Mouse (Mus musculus): ENCODE results near the gene Stk36.

The Stk36 gene

DNA sequence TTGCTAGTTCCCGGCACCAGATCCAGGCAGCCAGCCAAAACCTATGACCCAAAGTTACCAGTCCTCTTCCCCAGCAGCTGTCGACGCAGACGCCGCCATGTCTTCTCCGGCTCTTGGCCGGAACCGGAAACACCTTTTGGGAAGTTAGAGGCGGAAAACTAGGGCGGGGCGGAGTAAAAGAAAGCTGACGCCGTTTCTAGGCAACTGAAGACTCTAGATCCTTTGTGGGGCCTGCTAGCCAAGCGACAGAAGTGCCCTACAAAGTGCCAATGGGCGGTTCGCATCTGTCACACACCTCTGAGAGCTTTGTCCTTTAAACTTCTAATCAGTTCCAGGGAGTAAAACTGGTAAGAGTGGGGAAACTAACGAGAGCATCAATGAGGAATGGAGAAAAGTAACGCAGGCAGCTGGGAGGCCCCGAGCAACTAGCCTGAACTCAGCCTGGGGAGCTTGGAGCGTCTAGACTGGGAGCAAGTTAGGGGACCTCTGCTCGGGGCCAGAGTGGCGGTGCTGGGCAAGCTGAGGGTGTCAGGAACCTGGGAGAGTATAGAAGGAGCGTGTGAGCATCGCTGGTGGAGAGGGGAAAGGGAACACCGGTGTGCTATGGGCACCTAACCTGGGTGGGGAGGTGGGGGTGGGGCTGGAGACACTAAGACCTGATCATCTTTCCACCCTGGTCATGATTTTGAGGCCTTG, at the start of gene Stk36, which contains the start of gene Rnf25:
TSS of gene Stk36 (plus strand) at position 179 of the 696 bp plus-strand sequence.
TSS of gene Rnf25 (minus strand) at position 131 of the 696 bp plus-strand sequence.
- peak; percentile 96 for DNase-seq (ENCODE audit: low spot score)

DNA sequence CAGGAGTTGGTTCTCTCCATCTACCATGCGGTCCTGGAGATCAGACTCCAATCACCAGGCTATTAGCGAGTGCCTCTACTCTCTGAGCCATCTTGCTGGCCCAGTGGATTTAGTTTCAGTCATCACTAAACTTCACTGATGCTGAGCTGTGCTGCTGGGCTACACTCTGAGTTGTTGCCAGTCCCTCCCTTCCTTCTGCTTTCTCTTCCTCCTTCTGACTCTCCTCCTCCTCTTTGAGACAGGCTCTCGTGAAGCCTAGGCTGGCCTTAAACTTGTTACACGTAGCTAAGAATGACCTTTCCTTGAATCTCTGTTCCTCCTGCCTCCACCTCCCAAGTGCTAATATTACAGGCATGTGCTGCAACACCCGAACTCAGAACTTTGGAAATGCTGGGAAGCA, 42.2 kb upstream of the Stk36 start:
- DNase-seq (ENCODE audit: low spot score), result no peak

GRCm38 (mm10) chr1:74565834-74566233, 35.4 kb upstream of the Stk36 start:
- no peak for DNase-seq (ENCODE audit: low spot score)

GRCm38 (mm10) chr1:74569739-74570719, 31.2 kb upstream of the Stk36 start:
- DNase-seq (ENCODE audit: low spot score), result no peak

GRCm38 (mm10) chr1:74582621-74583020, 18.6 kb upstream of the Stk36 start:
- no peak for DNase-seq (ENCODE audit: low spot score)

DNA sequence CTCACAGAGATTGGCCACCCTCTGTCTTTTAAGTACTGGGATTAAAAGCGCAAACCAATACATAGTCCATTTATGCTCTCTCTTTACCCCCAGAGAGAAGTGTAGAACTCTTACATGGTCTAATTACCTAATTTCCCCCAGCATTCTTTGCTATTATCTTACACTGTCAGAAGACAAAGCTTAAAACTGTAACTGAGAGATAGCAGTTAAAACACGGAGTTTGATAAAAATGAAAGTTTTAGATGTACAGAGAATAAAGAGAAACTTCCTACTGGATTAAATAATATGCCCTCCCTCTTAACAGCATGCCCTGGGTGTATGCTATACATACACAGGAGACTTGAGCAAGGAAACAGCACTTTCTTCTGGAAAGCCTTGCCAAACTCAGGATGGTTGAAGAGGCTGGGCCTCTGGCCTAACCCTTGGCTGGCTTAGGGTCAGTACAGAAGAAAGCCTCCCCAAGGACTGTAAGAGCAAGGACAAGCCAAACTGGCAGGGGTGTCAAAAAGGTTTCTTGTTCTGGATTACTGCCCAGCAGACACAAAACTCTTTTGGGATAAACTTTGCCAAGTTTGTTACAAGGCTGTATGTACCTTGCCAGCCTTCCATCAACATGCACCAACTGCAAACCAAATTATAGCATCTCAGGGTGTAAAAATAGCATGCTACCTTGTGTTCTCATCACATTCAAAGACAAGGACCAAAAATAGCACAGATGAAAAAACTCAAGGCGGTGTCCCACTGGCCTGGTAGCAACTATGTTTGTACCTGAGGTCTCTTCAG, 16.4 kb upstream of the Stk36 start:
- no peak for DNase-seq (ENCODE audit: low spot score)

DNA sequence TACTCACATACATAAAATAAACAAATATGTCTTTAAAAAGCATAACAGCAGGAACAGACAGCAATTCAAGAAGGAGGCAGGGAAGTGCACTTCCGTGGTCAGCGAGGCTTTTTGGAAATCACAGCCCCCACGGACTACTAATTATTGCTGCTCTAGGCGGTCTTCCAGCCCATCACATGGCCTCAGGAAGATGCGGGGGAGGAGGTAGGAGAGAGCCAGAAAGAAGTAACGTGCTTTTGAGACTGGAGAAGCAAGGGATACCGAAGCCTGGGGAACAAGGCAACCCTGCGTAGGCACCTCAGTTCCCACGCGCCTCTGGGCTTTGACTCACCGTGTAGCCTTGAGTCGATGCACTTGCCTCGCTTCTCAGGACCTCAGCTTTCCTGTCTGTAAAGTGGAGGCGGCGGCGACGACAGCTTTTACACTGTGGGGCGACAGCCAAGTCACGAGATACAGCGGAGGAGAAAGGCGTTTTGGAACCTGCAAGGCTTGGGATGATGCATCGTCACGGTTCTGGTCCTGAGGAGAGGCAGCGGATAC, 13.9 kb upstream of the Stk36 start:
- DNase-seq (ENCODE audit: low spot score), result no peak

GRCm38 (mm10) chr1:74587773-74588445, 13.3 kb upstream of the Stk36 start, which contains the start of the genes Zfp142 and Bcs1l:
Zfp142 (minus strand) TSS chr1:74588246.
Bcs1l (plus strand) TSS chr1:74588289.
- peak; percentile 99 for DNase-seq (ENCODE audit: low spot score)

DNA sequence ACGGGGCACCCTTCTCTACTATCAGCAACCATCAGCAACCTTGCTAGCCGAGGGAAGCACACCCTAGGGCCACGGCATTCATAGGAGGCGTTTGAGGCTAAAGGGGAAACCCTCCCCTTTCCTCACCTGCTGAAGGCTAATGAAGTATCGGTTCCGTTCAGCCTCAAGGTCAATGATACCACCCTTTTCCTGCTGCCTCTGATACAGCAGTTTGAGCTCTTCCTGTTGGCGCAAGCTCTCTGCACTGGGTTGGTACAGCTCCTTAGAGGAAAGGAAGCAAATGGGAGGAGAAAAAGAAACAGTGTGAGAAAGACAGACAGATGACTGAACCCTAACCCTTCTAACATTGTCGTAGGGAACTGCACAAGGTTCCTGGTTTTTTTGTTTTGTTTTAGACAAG, 6.8 kb upstream of the Stk36 start:
- DNase-seq (ENCODE audit: low spot score), result no peak

DNA sequence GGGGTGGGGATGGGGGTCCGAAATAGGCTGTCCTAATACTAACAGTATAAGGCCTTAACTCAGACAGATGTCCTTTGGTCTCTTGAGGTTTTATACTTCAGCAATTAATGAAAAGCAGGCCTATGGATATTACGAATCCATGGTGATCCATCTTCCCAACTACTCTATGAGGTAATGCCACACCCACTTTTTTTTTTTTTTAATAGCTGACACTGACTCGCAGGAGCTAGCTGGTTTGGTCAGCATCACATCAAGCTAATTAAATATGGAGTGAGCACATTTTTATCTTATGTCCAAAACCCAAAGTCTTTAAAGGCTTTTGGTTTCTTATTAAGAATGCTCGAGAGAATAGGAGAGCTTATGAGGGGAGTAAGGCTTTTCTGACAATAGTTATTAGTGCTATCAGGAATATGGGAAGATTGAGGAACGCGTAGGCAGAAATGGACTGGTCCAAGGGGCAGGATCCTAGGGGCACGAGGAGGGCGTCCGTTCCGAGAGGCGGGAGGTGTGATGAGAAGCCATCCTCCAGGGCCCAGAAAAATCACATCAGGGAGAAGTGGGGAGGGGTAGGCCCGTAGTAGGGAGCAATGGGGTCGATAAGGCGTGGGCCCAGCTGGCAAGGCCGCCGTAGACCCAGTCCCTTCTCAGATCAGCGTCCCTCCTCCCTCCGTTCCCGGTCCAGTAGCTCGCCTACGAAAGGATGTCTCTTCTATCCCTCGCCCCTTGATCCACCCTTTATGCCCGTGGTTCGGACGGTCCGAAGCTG, 561 bp upstream of the Stk36 start:
- DNase-seq (ENCODE audit: low spot score), result peak; percentile 11

GRCm38 (mm10) chr1:74624183-74624582, 22.9 kb downstream of the Stk36 start:
- DNase-seq (ENCODE audit: low spot score), result no peak

DNA sequence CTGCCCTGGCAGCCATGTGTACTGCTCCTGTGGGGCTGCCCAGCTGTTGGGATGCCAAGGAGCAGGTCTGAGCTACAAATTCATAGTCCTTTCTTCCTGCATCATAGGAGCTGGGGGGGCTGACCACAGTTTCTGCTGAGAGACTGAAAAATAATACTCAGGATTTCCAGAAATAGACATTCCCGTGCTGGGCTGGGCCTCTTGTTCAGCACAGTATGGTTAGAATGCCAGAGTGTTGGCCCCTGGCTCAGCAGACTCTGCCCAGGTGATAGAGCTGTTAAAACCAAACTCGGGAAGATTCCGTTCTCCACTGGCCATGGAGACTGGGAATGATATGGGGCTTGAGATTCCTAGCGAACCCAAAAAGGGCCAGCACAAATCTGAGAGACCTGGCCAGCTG, 24.8 kb downstream of the Stk36 start:
- no peak for DNase-seq (ENCODE audit: low spot score)

GRCm38 (mm10) chr1:74628001-74628400, 26.8 kb downstream of the Stk36 start:
- no peak for DNase-seq (ENCODE audit: low spot score)

- no peak for DNase-seq (ENCODE audit: low spot score)
These were observed 31.5 kb downstream of the Stk36 start for GRCm38 (mm10) chr1:74632734-74633133.

GRCm38 (mm10) chr1:74643524-74643923, 42.3 kb downstream of the Stk36 start:
- DNase-seq (ENCODE audit: low spot score), result no peak

DNA sequence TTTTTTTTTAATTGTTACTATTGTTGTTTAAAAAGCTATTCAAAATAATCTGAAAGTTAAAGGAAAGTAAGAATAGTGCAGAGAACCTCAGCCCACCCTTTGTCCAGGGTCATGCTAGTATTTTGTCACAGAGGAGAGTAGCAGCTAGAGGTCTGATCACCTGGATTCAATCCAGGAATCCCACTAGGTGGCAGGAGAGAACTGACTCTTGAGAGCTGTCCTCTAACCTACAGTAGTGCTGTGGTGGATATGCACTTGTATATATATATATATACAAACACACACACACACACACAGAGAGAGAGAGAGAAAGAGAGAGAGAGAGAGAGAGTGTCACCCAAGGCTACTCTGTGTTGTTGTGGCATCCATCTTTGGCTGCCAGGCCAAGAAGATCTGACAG, 42.7 kb downstream of the Stk36 start:
- DNase-seq (ENCODE audit: low spot score), result peak; percentile 67

DNA sequence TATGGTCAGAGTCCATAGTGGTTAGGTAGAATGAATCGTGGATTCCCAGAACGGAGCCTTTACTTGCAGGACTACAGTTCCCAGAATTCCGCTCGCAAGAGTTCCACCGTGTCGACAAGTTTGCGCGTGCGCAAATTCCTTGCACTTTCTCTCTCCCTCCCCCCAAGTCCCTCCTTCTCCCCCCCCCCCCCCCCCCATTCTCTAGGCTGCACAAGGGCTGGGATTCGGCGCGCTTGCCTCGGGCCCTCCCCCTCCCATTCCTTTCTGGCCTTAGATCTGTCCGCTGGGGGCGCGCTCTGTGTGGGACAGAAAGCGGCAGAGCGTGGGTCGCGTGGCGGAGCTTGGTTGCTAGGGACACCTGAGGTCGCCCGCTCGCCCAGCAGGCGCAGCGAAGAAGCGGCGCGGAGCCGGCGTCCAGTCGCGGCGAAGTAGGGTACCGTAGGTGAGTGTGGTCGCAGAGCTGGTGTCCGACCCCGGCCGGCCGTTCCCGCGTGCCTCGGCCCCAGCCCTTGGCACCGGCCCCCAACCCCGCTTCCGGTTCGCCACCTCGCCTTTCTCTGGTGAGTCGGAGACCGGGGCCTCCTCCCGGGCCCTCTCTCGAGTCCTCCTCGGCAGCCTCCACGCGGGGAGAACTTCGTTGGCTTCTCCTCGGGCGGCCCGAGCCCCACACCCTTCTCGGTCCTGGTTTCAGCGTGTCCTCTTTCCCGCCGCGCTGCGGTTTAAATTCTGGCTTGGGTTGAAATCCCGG, 60.4 kb downstream of the Stk36 start, which contains the start of gene Ttll4:
TSS of gene Ttll4 (plus strand) at position 298 of the 748 bp plus-strand sequence.
- peak; percentile 97 for DNase-seq (ENCODE audit: low spot score)

GRCm38 (mm10) chr1:74662253-74662865, 61.1 kb downstream of the Stk36 start:
- no peak for DNase-seq (ENCODE audit: low spot score)

GRCm38 (mm10) chr1:74665153-74665552, 63.9 kb downstream of the Stk36 start:
- DNase-seq (ENCODE audit: low spot score), result no peak
